Mouse (Mus musculus): ENCODE data around the gene Oxct2a. TPM values are rescaled to one million over a fixed set of nuclear protein-coding genes. Genes with fewer than 3 reads are reported as not detected.
"Not testable (repeated sequence)": the region's sequence is repeated elsewhere in the genome, so short reads cannot be mapped to it uniquely, and the experiment has no call there.

The Oxct2a gene
- total and polyA plus RNA-seq, 2 experiments from 2014 or later = not detected

GRCm38 (mm10) chr4:123335796-123336585 lies 12.6 kb upstream of the Oxct2a start:
- Histone ChIP-seq H3K36me3 (replicated peaks; ENCODE audit: control insufficient read depth, insufficient read depth, low read length) (no peaks in the 10 kb centered on the region), H3K9ac (replicated peaks; ENCODE audit: low read depth, low read length) (no peak overlapping the region), H3K4me3 (ENCODE audit: low read depth, low read length) (no peak overlapping the region), H3K4me2 (ENCODE audit: low read depth, low read length) (no peak overlapping the region), H3K27me3 (ENCODE audit: control insufficient read depth, insufficient read depth, low read length) (peaks cover 18% of the 10 kb centered on the region; the same call in 1 of the 2 replicates), H3K9me3 (replicated peaks; ENCODE audit: control insufficient read depth, low read length) (no peaks in the 10 kb centered on the region), H3K4me1 (ENCODE audit: control insufficient read depth, insufficient read depth) (no peaks in the 10 kb centered on the region), H3K27ac (ENCODE audit: low read depth) (no peak overlapping the region)
- 57% methylated on average over 14 of the region's 14 CpGs for WGBS
- TF ChIP-seq CTCF (IDR thresholded peaks at IDR 0.05; ENCODE audit: low read depth) = no peak
- no peak for TF ChIP-seq EP300 (IDR thresholded peaks at IDR 0.05; ENCODE audit: low read depth)
- no peak for DNase-seq (ENCODE audit: low spot score)
- ATAC-seq (ENCODE audit: insufficient read depth, low read depth) = no peak

- H3K27ac ChIP-seq (ENCODE audit: low read depth); H3K4me3 ChIP-seq (ENCODE audit: low read depth, low read length); H3K9me3 ChIP-seq (replicated peaks; ENCODE audit: control insufficient read depth, low read length); ATAC-seq (ENCODE audit: insufficient read depth, low read depth); H3K4me1 ChIP-seq (ENCODE audit: control insufficient read depth, insufficient read depth); H3K4me2 ChIP-seq (ENCODE audit: low read depth, low read length); H3K36me3 ChIP-seq (replicated peaks; ENCODE audit: control insufficient read depth, insufficient read depth, low read length); H3K9ac ChIP-seq (replicated peaks; ENCODE audit: low read depth, low read length); DNase-seq (ENCODE audit: low spot score): not testable (repeated sequence)
- 75% methylated on average over 9 of the region's 10 CpGs for WGBS
- H3K27me3 ChIP-seq (ENCODE audit: control insufficient read depth, insufficient read depth, low read length) = peaks cover 11% of the 10 kb centered on the region; the same call in 1 of the 2 replicates
Measured at GRCm38 (mm10) chr4:123335244-123335643, 11.8 kb upstream of the Oxct2a start.

DNA sequence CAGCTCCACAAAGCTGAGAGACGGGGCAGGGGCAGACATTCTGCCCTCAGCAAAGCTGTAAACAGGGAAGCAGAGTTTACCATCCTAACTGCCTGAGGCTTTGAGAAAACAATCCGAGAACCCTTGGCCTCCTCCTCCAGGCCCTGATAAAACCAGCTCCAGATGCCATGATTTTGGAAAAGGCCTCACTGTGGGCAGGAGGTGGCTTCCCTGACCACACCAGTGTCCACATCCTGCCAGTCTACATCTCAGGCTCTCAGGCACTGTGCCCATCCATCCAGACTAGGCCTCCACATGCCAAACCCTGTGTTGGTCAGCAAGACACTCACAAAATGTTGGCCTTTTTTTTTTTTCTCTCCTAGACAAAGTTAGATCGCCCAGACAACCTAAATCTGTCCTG lies 10.7 kb upstream of the Oxct2a start:
- no peak for TF ChIP-seq CTCF (IDR thresholded peaks at IDR 0.05; ENCODE audit: low read depth)
- TF ChIP-seq EP300 (IDR thresholded peaks at IDR 0.05; ENCODE audit: low read depth) = no peak
- Histone ChIP-seq H3K4me1 (ENCODE audit: control insufficient read depth, insufficient read depth) (no peaks in the 10 kb centered on the region), H3K4me2 (ENCODE audit: low read depth, low read length) (no peak overlapping the region), H3K36me3 (replicated peaks; ENCODE audit: control insufficient read depth, insufficient read depth, low read length) (no peaks in the 10 kb centered on the region), H3K27ac (ENCODE audit: low read depth) (no peak overlapping the region), H3K27me3 (ENCODE audit: control insufficient read depth, insufficient read depth, low read length) (peaks cover 9% of the 10 kb centered on the region; the same call in 1 of the 2 replicates), H3K9me3 (replicated peaks; ENCODE audit: control insufficient read depth, low read length) (no peaks in the 10 kb centered on the region), H3K4me3 (ENCODE audit: low read depth, low read length) (no peak overlapping the region), H3K9ac (replicated peaks; ENCODE audit: low read depth, low read length) (no peak overlapping the region)
- ATAC-seq (ENCODE audit: insufficient read depth, low read depth) = no peak
- WGBS = 68% methylated on average over 3 of the region's 3 CpGs
- DNase-seq (ENCODE audit: low spot score) = no peak

DNA sequence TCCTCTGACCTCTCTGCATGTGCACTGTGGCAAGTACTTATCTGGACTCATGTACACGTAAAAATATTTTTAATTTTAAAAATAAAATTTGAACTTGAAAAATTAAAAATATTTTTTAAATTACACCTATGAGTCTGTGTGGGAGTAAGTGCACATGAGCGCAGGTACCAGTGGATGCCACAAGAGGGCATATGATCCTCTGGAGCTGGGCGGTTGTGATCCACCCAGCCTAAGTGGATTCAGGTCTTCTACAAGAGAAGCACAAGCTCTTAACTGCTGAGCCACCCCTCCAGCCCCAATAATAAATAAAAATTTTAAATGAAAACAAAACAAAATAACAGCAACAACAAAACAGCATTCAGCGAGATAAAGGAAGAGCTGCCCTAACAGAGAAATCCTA lies 9.7 kb upstream of the Oxct2a start:
- no peak for ATAC-seq (ENCODE audit: insufficient read depth, low read depth)
- H3K27ac ChIP-seq (ENCODE audit: low read depth) = no peak overlapping the region
- WGBS = 98% methylated on average over 4 of the region's 4 CpGs

GRCm38 (mm10) chr4:123331961-123332360 lies 8.5 kb upstream of the Oxct2a start:
- not testable (repeated sequence) for H3K9ac ChIP-seq (replicated peaks; ENCODE audit: low read depth, low read length); H3K27ac ChIP-seq (ENCODE audit: low read depth); ATAC-seq (ENCODE audit: insufficient read depth, low read depth); H3K4me3 ChIP-seq (ENCODE audit: low read depth, low read length); H3K9me3 ChIP-seq (replicated peaks; ENCODE audit: control insufficient read depth, low read length); H3K4me1 ChIP-seq (ENCODE audit: control insufficient read depth, insufficient read depth); H3K27me3 ChIP-seq (ENCODE audit: control insufficient read depth, insufficient read depth, low read length); DNase-seq (ENCODE audit: low spot score); H3K4me2 ChIP-seq (ENCODE audit: low read depth, low read length); H3K36me3 ChIP-seq (replicated peaks; ENCODE audit: control insufficient read depth, insufficient read depth, low read length)
- WGBS = 79% methylated on average over 1 of the region's 1 CpGs

More for the DNA sequence above, 9.7 kb upstream of the Oxct2a start:
- Histone ChIP-seq H3K27me3 (ENCODE audit: control insufficient read depth, insufficient read depth, low read length) (peaks cover 3% of the 10 kb centered on the region; the same call in 1 of the 2 replicates), H3K4me3 (ENCODE audit: low read depth, low read length) (no peak overlapping the region), H3K4me1 (ENCODE audit: control insufficient read depth, insufficient read depth) (no peaks in the 10 kb centered on the region), H3K4me2 (ENCODE audit: low read depth, low read length) (no peak overlapping the region), H3K9me3 (replicated peaks; ENCODE audit: control insufficient read depth, low read length) (no peaks in the 10 kb centered on the region), H3K36me3 (replicated peaks; ENCODE audit: control insufficient read depth, insufficient read depth, low read length) (no peaks in the 10 kb centered on the region), H3K9ac (replicated peaks; ENCODE audit: low read depth, low read length) (no peak overlapping the region)
- DNase-seq (ENCODE audit: low spot score) = no peak
- TF ChIP-seq CTCF (IDR thresholded peaks at IDR 0.05; ENCODE audit: low read depth) (no peak), EP300 (IDR thresholded peaks at IDR 0.05; ENCODE audit: low read depth) (no peak)

DNA sequence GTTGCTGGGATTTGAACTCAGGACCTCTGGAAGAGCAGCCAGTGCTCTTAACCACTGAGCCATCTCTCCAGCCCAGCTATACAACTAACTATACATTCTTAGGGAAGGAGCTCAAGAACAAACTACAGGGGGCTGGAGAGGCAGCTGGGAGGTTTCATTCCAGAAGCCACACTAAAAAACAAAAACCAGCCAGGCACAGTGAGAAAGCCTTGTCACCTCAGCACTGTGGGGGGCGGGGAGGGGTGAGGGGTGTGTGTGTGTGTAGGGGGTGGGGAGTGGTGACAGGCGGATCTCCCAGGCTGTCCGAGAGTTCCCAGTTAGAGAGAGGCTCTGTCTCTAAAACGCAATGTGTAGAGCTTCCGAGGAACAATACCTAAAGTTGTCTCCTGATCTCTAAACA lies 7.9 kb upstream of the Oxct2a start:
- DNase-seq (ENCODE audit: low spot score) = no peak
- Histone ChIP-seq H3K4me1 (ENCODE audit: control insufficient read depth, insufficient read depth) (0 out of 2 replicates have a peak, but pooled peaks cover under 1% of the 10 kb centered on the region), H3K27ac (ENCODE audit: low read depth) (no peak overlapping the region), H3K36me3 (replicated peaks; ENCODE audit: control insufficient read depth, insufficient read depth, low read length) (no peaks in the 10 kb centered on the region), H3K9me3 (replicated peaks; ENCODE audit: control insufficient read depth, low read length) (no peaks in the 10 kb centered on the region), H3K4me2 (ENCODE audit: low read depth, low read length) (no peak overlapping the region), H3K9ac (replicated peaks; ENCODE audit: low read depth, low read length) (no peak overlapping the region), H3K4me3 (ENCODE audit: low read depth, low read length) (no peak overlapping the region), H3K27me3 (ENCODE audit: control insufficient read depth, insufficient read depth, low read length) (peaks cover 2% of the 10 kb centered on the region; the same call in 1 of the 2 replicates)
- no peak for TF ChIP-seq CTCF (IDR thresholded peaks at IDR 0.05; ENCODE audit: low read depth)
- TF ChIP-seq EP300 (IDR thresholded peaks at IDR 0.05; ENCODE audit: low read depth) = no peak
- 53% methylated on average over 5 of the region's 5 CpGs for WGBS
- ATAC-seq (ENCODE audit: insufficient read depth, low read depth) = no peak
